Mouse (Mus musculus) brain, embryonic 14.5 days (tissue): ENCODE results near the gene Gm10190. TPM values are rescaled to one million over a fixed set of nuclear protein-coding genes. Genes with fewer than 3 reads are reported as not detected.

Experiments used
- DNase-seq: peaks from one replicate; pipeline ENCODE4 v3.0.0-alpha.2; 2011; ENCODE audit warnings: low read depth
- CTCF ChIP-seq: fragments of 200-500 bp; IDR thresholded peaks from 2 replicates; pipeline ENCODE4 v1.5.1; 2012; ENCODE audit warnings: inconsistent platforms, mild to moderate bottlenecking, moderate library complexity, borderline replicate concordance; ENCODE audit not compliant: insufficient read depth, insufficient read length; ENCODE audit errors: extremely low read depth
- POLR2A ChIP-seq: fragments of 200-500 bp; IDR thresholded peaks from 2 replicates; pipeline ENCODE4 v1.6.1; 2012; ENCODE audit warnings: mild to moderate bottlenecking, inconsistent platforms, borderline replicate concordance; ENCODE audit not compliant: poor library complexity, insufficient read depth, insufficient read length, severe bottlenecking; ENCODE audit errors: extremely low read depth
- polyA plus RNA-seq: library from polyadenylated mRNA; depleted of rRNA; stranded (reverse); fragments of >200 nt; gene quantifications from 2 replicates; pipeline ENCODE4 v1.2.3, GENCODE M21; 2012; rRNA removed

Gm10190 gene
- polyA plus RNA-seq, 1 experiment, result 0.93 TPM

- DNase-seq, result no peak
Observed at GRCm38 (mm10) chr17:80347234-80347633, 26.1 kb downstream of the Gm10190 start.

GRCm38 (mm10) chr17:80346591-80347125 is 26.7 kb downstream of the Gm10190 start:
- TF ChIP-seq CTCF (no peak), POLR2A (no peak)
- DNase-seq, result peak; percentile 3

More at GRCm38 (mm10) chr17:80347234-80347633, 26.1 kb downstream of the Gm10190 start:
- TF ChIP-seq CTCF (no peak), POLR2A (no peak)

DNA sequence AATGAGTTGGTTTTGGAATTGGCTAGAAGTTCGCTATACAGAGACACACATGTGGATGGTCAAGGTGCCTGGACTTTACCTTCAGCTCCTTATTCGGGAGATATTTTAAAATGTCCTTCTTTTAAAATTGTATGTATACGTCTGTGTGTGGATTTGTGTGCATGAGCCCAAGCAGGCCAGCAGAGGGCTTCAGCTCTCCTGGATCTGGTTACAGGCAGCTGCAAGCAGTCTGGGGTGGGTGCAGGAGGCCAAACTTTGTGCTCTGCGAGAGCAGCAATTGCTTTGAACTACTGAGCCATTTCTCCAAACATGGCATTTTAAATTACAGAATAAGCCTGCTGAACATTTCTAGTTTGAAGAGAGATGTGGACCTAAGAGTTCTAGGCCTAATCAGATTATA is 28.1 kb downstream of the Gm10190 start:
- TF ChIP-seq CTCF (peak; percentile 37; the same call in 1 of the 2 replicates), POLR2A (no peak)
- peak; percentile 30 for DNase-seq

- peak; percentile 52 for DNase-seq
- TF ChIP-seq CTCF (peak; percentile 37; the same call in 1 of the 2 replicates), POLR2A (no peak)
Observed at GRCm38 (mm10) chr17:80332386-80332785, 41.0 kb downstream of the Gm10190 start.

- TF ChIP-seq CTCF (no peak), POLR2A (no peak)
- DNase-seq, result peak; percentile 32
Observed at GRCm38 (mm10) chr17:80326431-80326830, 46.9 kb downstream of the Gm10190 start.

DNA sequence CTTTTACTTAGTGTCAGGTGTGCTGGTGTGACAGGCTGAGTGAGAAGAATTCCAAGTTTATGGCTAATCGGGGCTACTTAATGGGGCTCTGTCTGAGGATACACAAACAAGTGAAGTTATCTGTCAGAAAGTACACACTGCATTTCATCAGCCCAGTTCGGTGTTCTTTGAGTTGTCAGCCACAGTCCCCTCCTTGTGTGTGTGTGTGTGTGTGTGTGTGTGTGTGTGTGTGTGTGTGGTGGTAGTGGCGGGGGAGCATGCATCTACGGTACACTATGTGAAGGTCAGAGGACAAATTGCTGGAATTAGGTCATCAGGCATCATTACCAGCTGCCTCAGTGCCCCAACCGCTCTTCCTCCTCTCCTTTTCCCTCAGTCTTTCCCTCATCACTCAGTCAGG is 47.9 kb downstream of the Gm10190 start:
- DNase-seq, result no peak
- TF ChIP-seq CTCF (no peak), POLR2A (no peak)

DNA sequence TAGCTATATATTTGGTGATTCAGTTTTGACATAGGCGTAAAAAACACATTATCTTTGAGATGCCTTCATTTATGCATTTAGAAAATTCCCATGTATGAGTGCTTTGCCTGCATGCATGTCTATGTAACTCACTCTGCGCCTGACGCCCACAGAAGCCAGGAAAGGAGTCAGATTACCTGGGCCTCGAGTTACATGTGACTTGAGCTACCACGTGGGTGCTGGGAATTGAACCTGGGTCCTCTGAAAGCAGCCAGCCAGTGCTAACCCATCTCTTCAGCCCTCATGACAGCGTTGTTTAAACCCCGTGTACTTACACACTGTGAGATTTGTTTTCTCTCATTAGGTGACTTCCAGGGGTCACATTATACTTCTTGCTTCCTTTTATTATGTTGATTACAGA is 48.8 kb downstream of the Gm10190 start:
- DNase-seq, result no peak
- TF ChIP-seq POLR2A, result no peak

DNA sequence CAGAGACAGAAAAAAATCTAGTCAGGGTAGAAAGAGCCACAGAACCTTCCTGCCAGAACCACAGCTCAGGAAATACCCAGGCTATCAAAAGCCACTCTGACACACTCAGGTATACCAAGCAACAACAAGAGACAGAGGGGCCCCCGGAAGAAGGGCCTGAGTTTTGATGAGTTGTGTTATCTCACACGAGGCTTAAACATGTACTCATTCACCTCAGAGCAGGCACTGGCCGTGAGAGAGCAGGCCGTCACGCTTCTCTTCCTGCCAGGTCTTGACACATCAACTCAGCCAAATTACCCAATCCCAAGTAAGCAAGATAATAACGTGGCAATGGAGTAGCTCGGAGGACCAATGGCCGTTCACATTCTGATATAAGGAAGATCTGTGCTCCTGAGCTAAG is 49.7 kb downstream of the Gm10190 start:
- no peak for DNase-seq
- TF ChIP-seq CTCF, result no peak
- TF ChIP-seq POLR2A, result no peak

Other genes starting within 250 kb of the Gm10190 start
- 2.3 and 2.4 TPM in 2 replicates for gene Galm, start 246.1 kb downstream of the Gm10190 start, polyA plus RNA-seq
- 326 and 421 TPM in 2 replicates for gene Srsf7, start 166.2 kb downstream of the Gm10190 start, polyA plus RNA-seq
- gene Ttc39d, start 166.1 kb downstream of the Gm10190 start, polyA plus RNA-seq, result 0.05 and 0.08 TPM in 2 replicates
- 9.7 and 12.5 TPM in 2 replicates for gene Gemin6, start 149.1 kb downstream of the Gm10190 start, polyA plus RNA-seq
- gene Morn2, start 83.3 kb downstream of the Gm10190 start, polyA plus RNA-seq, result 16.0 and 25.6 TPM in 2 replicates
- gene Dhx57, start 83.1 kb downstream of the Gm10190 start, polyA plus RNA-seq, result 65.0 and 69.8 TPM in 2 replicates
- 1.9 and 3.1 TPM in 2 replicates for gene Arhgef33, start 66.1 kb downstream of the Gm10190 start, polyA plus RNA-seq
- 11.9 and 21.9 TPM in 2 replicates for gene Sos1, start 106.9 kb upstream of the Gm10190 start, polyA plus RNA-seq
- gene Cdkl4, start 204.3 kb upstream of the Gm10190 start, polyA plus RNA-seq, result 2.6 and 3.3 TPM in 2 replicates